20 mouse cellular contexts compared by ENCODE assay signal in genomic region chr16:70330626-70331275, GRCm38 (mm10). TPM values are rescaled to one million over a fixed set of nuclear protein-coding genes. Genes with fewer than 3 reads are reported as not detected.
DNase-seq lines count a peak whose midpoint lies in the region; ATAC-seq and TF ChIP-seq lines count a peak whose summit lies in the region.
"Had no signal": no experiment of that assay in that cellular context is flagged by ENCODE, and none has a peak within 500 bp of the region (broad histone marks: within the 10 kb centered on the region; RNA-seq: fewer than 3 reads in every experiment).

No protein-coding gene starts in this region.

- H3K9ac ChIP-seq in MEL (ENCODE audit: control insufficient read depth, low read depth, low read length, poor library complexity, severe bottlenecking) = no peak overlapping the region
- H3K9ac ChIP-seq: forebrain, postnatal 0 days; heart, embryonic 12.5 days; liver, embryonic 15.5 days; neural tube, embryonic 13.5 days had no signal

- no peaks in the 10 kb centered on the region for H3K79me2 ChIP-seq in MEL (ENCODE audit: control insufficient read depth, insufficient read depth, low read length, poor library complexity)

- TF ChIP-seq CTCF in MEL (IDR thresholded peaks at IDR 0.05 in 2 of 3, conservative IDR thresholded peaks at IDR 0.05 in 1 of 3; ENCODE audit: control insufficient read depth in 1 of 3, insufficient read depth in 1 of 3, low read depth in 2 of 3, low read length in 3 of 3, poor library complexity in 1 of 3, severe bottlenecking in 1 of 3) = no peak
- TF ChIP-seq CTCF in embryonic fibroblast, embryonic 13.5 days (IDR thresholded peaks at IDR 0.05; ENCODE audit: borderline replicate concordance, insufficient read depth, low read length) = no peak

- no peak for TF ChIP-seq RAD21 in MEL (IDR thresholded peaks at IDR 0.05; ENCODE audit: low read depth, low read length)

- no peaks in the 10 kb centered on the region for H3K27me3 ChIP-seq in MEL (ENCODE audit: control insufficient read depth in 1 of 2, insufficient read depth in 2 of 2, low read length in 2 of 2)
- H3K27me3 ChIP-seq: heart, embryonic 12.5 days; liver, embryonic 15.5 days; neural tube, embryonic 13.5 days; Patski had no signal

- H3K9me3 ChIP-seq in MEL (replicated peaks; ENCODE audit: insufficient read depth, low read length) = no peaks in the 10 kb centered on the region
- H3K9me3 ChIP-seq: heart, embryonic 12.5 days; limb, embryonic 10.5 days; liver, embryonic 15.5 days; neural tube, embryonic 13.5 days had no signal

- no peak overlapping the region for H3K4me3 ChIP-seq in MEL (ENCODE audit: control insufficient read depth in 1 of 2, insufficient read depth in 1 of 2, low read depth in 2 of 2, low read length in 2 of 2)
- no peak overlapping the region for H3K4me3 ChIP-seq in embryonic fibroblast, embryonic 13.5 days (ENCODE audit: insufficient read depth, low read length)
- H3K4me3 ChIP-seq: heart, embryonic 12.5 days; limb, embryonic 10.5 days; liver, embryonic 15.5 days; neural tube, embryonic 13.5 days had no signal

- no peaks in the 10 kb centered on the region for H3K4me1 ChIP-seq in MEL (ENCODE audit: control insufficient read depth in 1 of 2, insufficient read depth in 2 of 2, low read length in 2 of 2)
- H3K4me1 ChIP-seq in embryonic fibroblast, embryonic 13.5 days (ENCODE audit: control insufficient read depth, insufficient read depth, low read length) = peaks cover 8% of the 10 kb centered on the region
- H3K4me1 ChIP-seq: neural tube, embryonic 13.5 days had no signal

- no peak overlapping the region for H3K27ac ChIP-seq in MEL (ENCODE audit: control insufficient read depth, low read depth, low read length)
- peak overlapping the region; percentile 45 for H3K27ac ChIP-seq in embryonic fibroblast, embryonic 13.5 days (ENCODE audit: insufficient read depth, low read length)
- H3K27ac ChIP-seq: limb, embryonic 10.5 days; liver, embryonic 15.5 days; neural tube, embryonic 13.5 days had no signal

- H3K36me3 ChIP-seq in MEL (ENCODE audit: control insufficient read depth in 1 of 2, insufficient read depth in 2 of 2, low read length in 2 of 2) = no peaks in the 10 kb centered on the region
- H3K36me3 ChIP-seq: heart, embryonic 12.5 days; limb, embryonic 10.5 days; liver, embryonic 15.5 days; neural tube, embryonic 13.5 days had no signal

- TF ChIP-seq EP300 in MEL (IDR thresholded peaks at IDR 0.05; ENCODE audit: low read depth in 1 of 2, low read length in 2 of 2) = no peak

- no peak for TF ChIP-seq POLR2A in MEL (IDR thresholded peaks at IDR 0.05; ENCODE audit: control insufficient read depth in 1 of 2, insufficient read depth in 1 of 2, low read depth in 1 of 2, low read length in 2 of 2, poor library complexity in 1 of 2)
- no peak for TF ChIP-seq POLR2A in embryonic fibroblast, embryonic 13.5 days (IDR thresholded peaks at IDR 0.05; ENCODE audit: low read depth, low read length)

- DNase-seq in frontal cortex, postnatal 36 days (ENCODE audit: low spot score in 2 of 2) = no peak
- peak; percentile 32 for DNase-seq in 3134 (ENCODE audit: extremely low read depth, insufficient read length, low spot score)
- DNase-seq in MEL (ENCODE audit: low read depth, low spot score) = peak; percentile 9
- DNase-seq in cerebellum, adult 11 months = no peak
- no peak for DNase-seq in embryo, embryonic 9.5 days (ENCODE audit: extremely low spot score)
- no peak for DNase-seq in cerebellum, postnatal 4 days (ENCODE audit: low spot score in 2 of 2)
- DNase-seq: cerebellum, postnatal 25 days; forebrain, postnatal 0 days; gastrocnemius, postnatal 36 days; heart, postnatal 36 days; kidney, adult 9 months; kidney, postnatal 4 days had no signal

- peak; percentile 60; the same call in 1 of the 2 replicates for ATAC-seq in frontal cortex, adult (ENCODE audit: low TSS enrichment)
- ATAC-seq: CD4-positive, CD25-positive, alpha-beta regulatory T cell, adult 4 months; forebrain, postnatal 0 days; Patski had no signal

TF ChIP-seq in MEL, 35 proteins besides CTCF, POLR2A, EP300 and RAD21:
- TF ChIP-seq ELF1 (IDR thresholded peaks at IDR 0.05; ENCODE audit: low read depth, low read length) = no peak
- TF ChIP-seq ZMIZ1 (IDR thresholded peaks at IDR 0.05; ENCODE audit: low read depth, low read length) = no peak
- TF ChIP-seq JUND (IDR thresholded peaks at IDR 0.05; ENCODE audit: low read depth, low read length) = no peak
- TF ChIP-seq TCF12 (IDR thresholded peaks at IDR 0.05; ENCODE audit: low read depth, low read length) = no peak
- TF ChIP-seq USF2 (IDR thresholded peaks at IDR 0.05; ENCODE audit: borderline replicate concordance in 1 of 2, insufficient read depth in 1 of 2, low read depth in 1 of 2, low read length in 2 of 2) = no peak
- TF ChIP-seq MAX (IDR thresholded peaks at IDR 0.05; ENCODE audit: low read length) = no peak
- TF ChIP-seq UBTF (IDR thresholded peaks at IDR 0.05; ENCODE audit: borderline replicate concordance, insufficient read depth, low read depth, low read length) = no peak

RNA-seq across cellular contexts. Expression of gene Gbe1, which starts 17.0 kb away (rescaled TPM):
- 4.1 and 5.4 TPM in 2 replicates for total RNA-seq in MEL (2012; rRNA removed)
- polyA plus RNA-seq in MEL (2012; ENCODE audit: insufficient read depth in 1 of 2, insufficient read length in 2 of 2, low read depth in 1 of 2, low replicate concordance in 2 of 2, missing spikeins in 1 of 2) = 10 to 100 TPM in 1 of 2 experiments, not detected in 1; 12.0 TPM
- 7.0 TPM in 2 replicates for polyA plus RNA-seq in embryonic fibroblast, embryonic 13.5 days (2011; ENCODE audit: insufficient read length, low read depth, missing spikeins)

Comparison
In these comparisons a context has a peak if more than half of its experiments do, and no peak if none do; other contexts are left out.
1. DNase-seq: peak in 3134 (single experiment) and MEL (single experiment); none in frontal cortex, postnatal 36 days (0 of 2), cerebellum, adult 11 months (single experiment), embryo, embryonic 9.5 days (single experiment) and cerebellum, postnatal 4 days (0 of 2).